Mouse (Mus musculus) G1E (cell line): ENCODE results near the gene Harbi1.

Experiments
- CTCF ChIP-seq: IDR thresholded peaks from 2 replicates; pipeline ENCODE4 v1.5.1; 2012; ENCODE audit warnings: low read depth, low read length, inconsistent platforms, mixed read lengths
- GATA2 ChIP-seq: IDR thresholded peaks from 2 replicates; pipeline ENCODE4 v1.6.1; 2012; ENCODE audit warnings: low read depth, low read length, inconsistent platforms, borderline replicate concordance
- TAL1 ChIP-seq: conservative IDR thresholded peaks from 2 replicates; pipeline ENCODE4 v1.6.1; 2012; ENCODE audit warnings: low read depth, low read length, inconsistent platforms, mixed read lengths

DNA sequence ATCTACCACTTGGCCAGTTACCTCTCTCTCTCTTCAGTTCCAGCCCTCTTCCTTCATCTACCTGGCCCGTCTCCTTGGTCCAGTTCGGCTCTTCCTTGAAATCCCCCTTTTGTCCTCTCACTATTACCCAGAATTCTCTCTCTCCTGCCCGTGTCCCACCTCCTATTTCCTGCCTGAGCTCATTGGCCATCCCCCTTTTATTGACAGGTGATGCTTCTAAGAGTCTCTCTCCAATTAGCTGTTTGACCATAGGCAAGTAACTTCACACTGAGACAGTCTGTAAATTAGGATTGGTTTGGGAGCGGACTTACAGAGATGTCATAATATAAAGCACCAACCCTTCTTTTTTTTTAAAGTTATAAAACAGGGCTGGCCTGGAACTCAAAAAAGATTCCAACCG lies 34.0 kb downstream of the Harbi1 start:
- TF ChIP-seq CTCF (no peak), TAL1 (no peak), GATA2 (no peak)
